Comparison of ENCODE assay signal across 14 mouse cellular contexts in genomic region chr8:121058081-121058480, GRCm38 (mm10).
"Had no signal": no experiment of that assay in that cellular context is flagged by ENCODE, and none has a peak within 500 bp of the region (broad histone marks: within the 10 kb centered on the region; RNA-seq: fewer than 3 reads in every experiment).

No protein-coding gene starts in this region.

- H3K4me2 ChIP-seq: kidney, embryonic 15.5 days; liver, embryonic 13.5 days had no signal

- H3K27ac ChIP-seq: kidney, embryonic 15.5 days; liver, embryonic 13.5 days; midbrain, embryonic 10.5 days; stomach, postnatal 0 days had no signal

- DNase-seq: kidney, adult 8-10 months; kidney, postnatal 10 days; kidney, postnatal 36 days; liver, embryonic 13.5 days; lung, adult 2 months; right cerebral cortex, postnatal 14 days; right cerebral cortex, postnatal 4 days; thymus, adult 2 months; thymus, postnatal 14 days; thymus, postnatal 4 days had no signal

- H3K4me1 ChIP-seq: kidney, embryonic 15.5 days; liver, embryonic 13.5 days; megakaryocyte, embryonic 14.5 days had no signal

- H3K9me3 ChIP-seq: kidney, embryonic 15.5 days; liver, embryonic 13.5 days; midbrain, embryonic 10.5 days had no signal

- H3K4me3 ChIP-seq: kidney, embryonic 15.5 days; liver, embryonic 13.5 days; megakaryocyte, embryonic 14.5 days; midbrain, embryonic 10.5 days had no signal

- H3K36me3 ChIP-seq: kidney, embryonic 15.5 days; liver, embryonic 13.5 days; midbrain, embryonic 10.5 days had no signal

- H3K9ac ChIP-seq: kidney, embryonic 15.5 days; liver, embryonic 13.5 days had no signal
